Mouse (Mus musculus): ENCODE measurements at regions not wholly inside any gene's neighbourhood (a gene's known extent, or its start where the extent isn't known, plus 50 kb on each side); places are given as distances from the start of the nearest gene placed in this dataset.

DNA sequence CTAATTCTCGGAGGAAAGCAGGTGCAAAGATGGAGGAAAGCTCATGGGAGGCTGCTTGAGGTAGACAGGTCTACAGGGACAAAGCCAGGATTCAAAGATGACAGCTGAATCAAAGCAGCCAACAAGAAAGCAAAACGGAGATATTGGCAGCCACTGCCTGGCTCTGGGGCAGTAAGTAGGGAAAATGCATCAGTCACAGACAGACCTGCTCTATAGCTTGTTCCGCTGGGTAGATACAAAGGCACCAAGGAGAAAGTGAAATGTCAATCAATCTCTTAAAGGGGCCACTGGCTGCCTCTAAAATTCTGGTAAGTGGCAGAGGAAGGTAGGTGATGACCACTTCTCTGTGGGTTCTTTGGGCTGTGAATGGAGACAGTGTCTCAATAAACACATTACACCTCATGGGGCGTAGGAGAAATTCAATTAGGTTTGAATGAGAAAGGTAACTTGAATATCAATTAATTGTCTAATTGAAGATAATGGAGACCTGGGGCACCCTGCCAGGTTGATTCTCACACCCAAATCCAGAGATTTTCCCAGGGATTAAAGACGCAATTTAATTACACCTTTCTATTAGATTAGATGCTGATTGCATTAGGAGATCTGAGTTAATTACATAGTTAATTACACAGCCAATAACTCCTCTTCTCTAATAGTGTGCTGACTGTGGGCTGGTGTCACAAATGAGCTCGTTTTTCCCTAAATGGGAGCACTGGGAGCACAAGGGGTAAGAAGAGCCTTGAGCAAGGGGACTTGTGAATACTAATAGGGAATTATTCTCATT lies 555.1 kb downstream of the Gm9195 start:
- no peak overlapping the region for H3K27ac ChIP-seq
- no peak overlapping the region for H3K4me2 ChIP-seq
- H3K9ac ChIP-seq = no peak overlapping the region
- H3K4me3 ChIP-seq = no peak overlapping the region
- H3K4me1 ChIP-seq = no peaks in the 10 kb centered on the region
- H3K9me3 ChIP-seq (replicated peaks) = no peaks in the 10 kb centered on the region
- H3K36me3 ChIP-seq = no peaks in the 10 kb centered on the region
- 56% methylated on average over 6 of the region's 6 CpGs for WGBS (ENCODE audit: insufficient replicate concordance)
- no peak for ATAC-seq
- H3K27me3 ChIP-seq (replicated peaks) = no peaks in the 10 kb centered on the region

DNA sequence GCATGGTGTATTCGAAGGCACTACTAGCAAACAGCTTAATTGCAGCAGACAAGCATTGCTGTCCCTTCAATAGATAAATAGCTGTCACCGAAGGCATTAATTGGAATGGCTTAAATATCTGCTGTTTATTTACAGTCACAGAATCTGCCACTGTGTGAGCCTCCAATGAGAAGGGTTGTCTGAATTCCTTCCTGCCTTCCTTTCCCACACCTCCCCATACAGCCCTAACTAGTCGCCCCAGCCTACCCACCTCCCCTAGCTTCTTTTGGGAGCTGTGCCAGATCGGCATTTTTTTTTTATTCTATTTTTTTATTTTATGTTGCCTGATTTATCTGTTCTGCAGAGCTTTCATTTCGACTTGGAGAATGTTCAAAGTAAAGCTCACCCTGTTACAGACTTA lies 575.7 kb downstream of the Gm9195 start:
- no peaks in the 10 kb centered on the region for H3K27me3 ChIP-seq (replicated peaks)
- no peak overlapping the region for H3K4me2 ChIP-seq
- 52% methylated on average over 5 of the region's 5 CpGs for WGBS (ENCODE audit: insufficient replicate concordance)
- no peaks in the 10 kb centered on the region for H3K4me1 ChIP-seq
- H3K9ac ChIP-seq = no peak overlapping the region
- no peaks in the 10 kb centered on the region for H3K9me3 ChIP-seq (replicated peaks)
- no peak overlapping the region for H3K27ac ChIP-seq
- no peak for ATAC-seq
- no peak overlapping the region for H3K4me3 ChIP-seq
- H3K36me3 ChIP-seq = no peaks in the 10 kb centered on the region

DNA sequence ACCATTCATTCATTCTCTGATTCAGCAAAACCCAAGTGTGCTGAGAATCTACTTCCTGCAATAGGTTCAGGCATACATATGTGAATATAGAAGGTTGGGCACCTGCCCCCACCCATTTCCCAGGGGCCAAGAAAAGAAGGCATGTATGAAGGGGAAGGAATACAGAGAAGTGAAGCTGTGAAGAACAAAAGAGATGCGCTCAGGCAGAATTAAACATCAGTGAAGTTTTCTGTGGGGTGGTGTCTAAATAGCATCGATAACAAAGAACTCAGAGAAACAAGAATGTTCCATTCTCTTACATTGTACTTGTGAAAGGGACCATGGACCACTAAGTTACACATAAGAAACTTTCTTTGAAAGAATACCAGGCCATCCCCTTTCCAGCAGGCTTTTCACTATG lies 580.7 kb downstream of the Gm9195 start:
- no peak overlapping the region for H3K4me2 ChIP-seq
- no peaks in the 10 kb centered on the region for H3K36me3 ChIP-seq
- H3K9me3 ChIP-seq (replicated peaks) = no peaks in the 10 kb centered on the region
- no peak overlapping the region for H3K9ac ChIP-seq
- no peak overlapping the region for H3K27ac ChIP-seq
- ATAC-seq = no peak
- WGBS (ENCODE audit: insufficient replicate concordance) = 81% methylated on average over 2 of the region's 2 CpGs
- no peak overlapping the region for H3K4me3 ChIP-seq
- H3K27me3 ChIP-seq (replicated peaks) = no peaks in the 10 kb centered on the region
- H3K4me1 ChIP-seq = no peaks in the 10 kb centered on the region

DNA sequence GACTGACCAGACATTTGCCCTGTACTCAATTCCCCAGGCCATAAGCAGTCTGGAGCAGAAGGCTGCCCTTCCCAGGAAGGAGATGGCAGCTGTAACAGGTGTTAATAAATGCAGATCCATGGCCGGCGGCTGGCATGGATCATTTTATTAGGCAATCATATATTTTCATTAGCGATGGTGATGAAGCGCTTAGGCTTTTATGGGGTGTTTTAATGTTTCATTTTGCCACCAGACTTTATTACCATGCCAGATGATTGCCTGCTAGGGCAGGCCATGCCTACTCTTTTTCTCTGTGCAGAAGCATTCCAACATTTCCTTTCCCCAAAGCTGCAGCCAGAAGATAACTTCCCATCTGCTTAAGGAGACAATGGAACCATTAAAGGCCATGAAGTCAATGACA lies 596.2 kb downstream of the Gm9195 start:
- no peaks in the 10 kb centered on the region for H3K36me3 ChIP-seq
- 79% methylated on average over 4 of the region's 4 CpGs for WGBS (ENCODE audit: insufficient replicate concordance)
- no peak for ATAC-seq
- no peak overlapping the region for H3K27ac ChIP-seq
- no peaks in the 10 kb centered on the region for H3K27me3 ChIP-seq (replicated peaks)
- no peak overlapping the region for H3K9ac ChIP-seq
- no peak overlapping the region for H3K4me2 ChIP-seq
- H3K4me3 ChIP-seq = no peak overlapping the region
- no peaks in the 10 kb centered on the region for H3K4me1 ChIP-seq
- no peaks in the 10 kb centered on the region for H3K9me3 ChIP-seq (replicated peaks)

DNA sequence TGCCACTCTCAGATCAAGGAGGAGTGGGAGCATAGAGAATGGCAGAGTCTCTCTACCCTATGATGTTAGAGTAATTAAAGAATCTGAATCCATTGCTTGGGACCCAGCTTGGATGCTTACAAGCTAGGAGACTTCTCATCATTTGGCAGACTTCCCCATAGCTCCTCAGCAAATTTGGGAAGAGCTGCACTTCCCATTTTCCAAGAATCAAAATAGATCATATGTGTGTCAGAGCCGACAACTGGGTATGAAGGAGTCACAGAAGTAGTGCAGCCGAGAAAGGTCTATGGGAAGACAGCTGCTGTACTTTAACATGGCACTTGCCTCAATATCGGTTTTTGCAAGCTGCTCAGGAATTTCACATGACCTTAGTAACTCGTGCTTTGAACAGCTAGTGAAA lies 596.8 kb downstream of the Gm9195 start:
- H3K27me3 ChIP-seq (replicated peaks) = no peaks in the 10 kb centered on the region
- H3K4me3 ChIP-seq = no peak overlapping the region
- ATAC-seq = no peak
- H3K4me2 ChIP-seq = no peak overlapping the region
- H3K36me3 ChIP-seq = no peaks in the 10 kb centered on the region
- H3K9me3 ChIP-seq (replicated peaks) = no peaks in the 10 kb centered on the region
- H3K4me1 ChIP-seq = no peaks in the 10 kb centered on the region
- WGBS (ENCODE audit: insufficient replicate concordance) = 65% methylated on average over 4 of the region's 4 CpGs
- H3K9ac ChIP-seq = no peak overlapping the region
- H3K27ac ChIP-seq = no peak overlapping the region

DNA sequence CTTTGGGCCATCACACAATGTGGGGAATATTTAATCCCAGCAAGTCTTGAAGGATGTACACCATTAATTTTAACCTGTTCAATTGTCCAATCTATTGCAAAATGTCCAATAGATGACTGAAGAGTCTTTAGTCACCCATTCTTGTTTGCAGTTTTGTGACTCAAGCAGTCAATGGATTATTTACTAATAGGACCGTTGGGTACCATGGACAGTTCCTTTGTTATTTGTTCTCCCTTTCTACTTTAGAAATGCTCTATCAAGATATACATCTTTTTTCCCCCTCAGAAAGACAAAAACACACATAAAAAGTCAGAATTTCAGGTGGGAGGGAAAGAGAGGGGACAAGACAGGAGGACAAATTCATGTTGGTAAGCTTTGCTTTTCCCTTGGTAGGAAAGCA lies 598.3 kb downstream of the Gm9195 start:
- H3K4me1 ChIP-seq = no peaks in the 10 kb centered on the region
- H3K4me2 ChIP-seq = no peak overlapping the region
- no peaks in the 10 kb centered on the region for H3K9me3 ChIP-seq (replicated peaks)
- WGBS (ENCODE audit: insufficient replicate concordance) = 48% methylated on average over 1 of the region's 1 CpGs
- no peaks in the 10 kb centered on the region for H3K36me3 ChIP-seq
- no peak overlapping the region for H3K27ac ChIP-seq
- H3K9ac ChIP-seq = no peak overlapping the region
- no peak for ATAC-seq
- H3K27me3 ChIP-seq (replicated peaks) = no peaks in the 10 kb centered on the region
- no peak overlapping the region for H3K4me3 ChIP-seq

DNA sequence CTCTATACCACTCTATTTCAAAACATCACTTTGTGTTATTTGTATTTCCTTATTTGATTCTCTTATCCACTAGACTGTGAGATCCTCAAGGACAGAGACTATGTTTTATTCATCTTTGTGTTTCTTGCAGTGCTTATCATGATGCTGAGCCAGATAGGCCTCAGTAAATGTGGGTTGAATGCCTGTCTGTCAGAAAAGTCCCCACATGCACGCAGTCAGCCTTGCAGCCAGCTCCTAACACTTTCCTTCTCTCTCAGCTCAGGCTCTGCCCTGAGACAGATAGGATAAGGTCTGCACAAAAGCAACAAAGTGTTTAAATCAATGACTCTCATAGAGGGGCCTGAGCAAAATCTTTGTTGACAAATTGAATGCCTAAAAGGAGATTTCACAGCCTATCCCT lies 600.0 kb downstream of the Gm9195 start:
- Histone ChIP-seq H3K4me1 (no peaks in the 10 kb centered on the region), H3K4me3 (no peak overlapping the region), H3K36me3 (no peaks in the 10 kb centered on the region), H3K4me2 (no peak overlapping the region), H3K9ac (no peak overlapping the region), H3K27me3 (replicated peaks) (no peaks in the 10 kb centered on the region), H3K27ac (no peak overlapping the region), H3K9me3 (replicated peaks) (no peaks in the 10 kb centered on the region)
- 37% methylated on average over 1 of the region's 1 CpGs for whole genome bisulfite sequencing (ENCODE audit: insufficient replicate concordance)
- ATAC-seq = no peak

DNA sequence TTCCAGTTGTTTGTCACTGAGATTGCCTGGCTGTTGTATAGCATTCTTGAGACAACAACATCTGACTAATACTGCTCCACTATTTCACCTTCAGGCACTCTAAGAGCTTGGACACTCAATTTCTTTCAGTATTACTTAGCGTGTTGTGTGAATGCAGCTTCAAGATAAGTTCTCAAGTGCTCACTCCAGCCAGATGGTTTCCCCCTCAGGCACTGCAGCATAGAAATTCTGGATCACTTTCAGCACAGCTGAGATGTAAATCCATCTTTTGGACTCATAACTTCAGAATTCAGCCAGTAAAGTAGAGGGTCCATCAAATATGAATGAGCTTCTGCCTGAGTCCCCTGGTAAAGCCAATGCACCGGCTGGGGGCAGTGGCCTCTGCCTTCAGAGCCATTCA lies 608.8 kb downstream of the Gm9195 start:
- Histone ChIP-seq H3K27ac (no peak overlapping the region), H3K27me3 (replicated peaks) (no peaks in the 10 kb centered on the region), H3K36me3 (no peaks in the 10 kb centered on the region), H3K4me2 (no peak overlapping the region), H3K4me3 (no peak overlapping the region), H3K9me3 (replicated peaks) (no peaks in the 10 kb centered on the region), H3K4me1 (no peaks in the 10 kb centered on the region), H3K9ac (no peak overlapping the region)
- 71% methylated on average over 2 of the region's 2 CpGs for WGBS (ENCODE audit: insufficient replicate concordance)
- no peak for ATAC-seq

DNA sequence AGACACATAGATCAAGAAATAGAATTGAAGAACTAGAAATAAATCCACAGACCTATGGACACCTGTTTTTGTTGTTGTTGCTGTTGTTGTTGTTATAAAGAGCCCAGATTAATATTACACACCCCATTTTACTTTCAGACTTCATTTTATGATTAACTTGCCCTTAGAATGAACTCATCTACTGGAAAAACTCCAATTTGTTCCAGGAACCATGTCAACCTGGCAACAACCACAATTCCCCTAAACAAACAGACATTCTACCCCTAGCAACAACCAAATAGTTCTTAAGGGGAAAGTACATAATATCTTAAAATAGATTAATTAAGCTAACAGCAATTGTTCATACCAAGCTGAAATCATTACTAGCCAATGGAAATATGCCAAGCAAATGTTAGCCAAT lies 646.1 kb downstream of the Gm9195 start:
- no peak for ATAC-seq
- Histone ChIP-seq H3K36me3 (no peaks in the 10 kb centered on the region), H3K4me3 (no peak overlapping the region), H3K27ac (no peak overlapping the region), H3K4me2 (no peak overlapping the region), H3K27me3 (replicated peaks) (no peaks in the 10 kb centered on the region), H3K9ac (no peak overlapping the region), H3K9me3 (replicated peaks) (no peaks in the 10 kb centered on the region), H3K4me1 (no peaks in the 10 kb centered on the region)

DNA sequence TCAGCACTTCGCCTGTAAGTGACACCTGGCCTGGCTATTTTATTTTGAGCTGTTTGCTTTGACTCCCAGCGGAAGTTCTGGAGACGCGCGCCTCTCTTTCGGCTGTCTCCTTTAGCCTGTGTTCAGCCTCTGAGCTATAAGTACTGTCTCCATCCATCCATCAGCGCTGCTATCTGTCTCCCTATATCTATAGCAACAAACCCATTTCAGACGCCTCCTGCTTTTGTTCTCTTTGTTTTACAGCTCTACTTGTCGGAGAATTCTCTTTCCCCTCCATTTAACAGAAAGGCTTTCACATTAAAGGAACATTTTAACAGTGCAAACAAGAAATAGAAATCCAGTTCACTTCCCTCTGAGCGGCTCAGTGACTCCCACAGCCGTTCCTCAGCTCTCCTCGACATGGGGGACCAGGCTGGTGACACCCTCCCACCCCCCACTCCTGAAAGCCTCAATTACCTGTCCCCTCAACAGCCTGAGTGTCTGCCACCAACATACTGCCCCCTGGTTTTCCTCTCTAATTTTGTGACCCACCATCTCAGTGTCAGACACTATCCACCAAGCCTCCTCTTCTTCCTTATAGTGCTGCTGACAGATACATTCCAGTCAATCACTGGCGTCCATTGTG lies 682.7 kb downstream of the Gm9195 start:
- Histone ChIP-seq H3K27me3 (replicated peaks) (no peaks in the 10 kb centered on the region), H3K4me2 (no peak overlapping the region), H3K9ac (no peak overlapping the region), H3K27ac (no peak overlapping the region), H3K9me3 (replicated peaks) (no peaks in the 10 kb centered on the region; the same call in 1 of the 2 replicates), H3K4me3 (no peak overlapping the region), H3K4me1 (no peaks in the 10 kb centered on the region), H3K36me3 (no peaks in the 10 kb centered on the region)
- 66% methylated on average over 13 of the region's 13 CpGs for WGBS (ENCODE audit: insufficient replicate concordance)
- ATAC-seq = no peak

DNA sequence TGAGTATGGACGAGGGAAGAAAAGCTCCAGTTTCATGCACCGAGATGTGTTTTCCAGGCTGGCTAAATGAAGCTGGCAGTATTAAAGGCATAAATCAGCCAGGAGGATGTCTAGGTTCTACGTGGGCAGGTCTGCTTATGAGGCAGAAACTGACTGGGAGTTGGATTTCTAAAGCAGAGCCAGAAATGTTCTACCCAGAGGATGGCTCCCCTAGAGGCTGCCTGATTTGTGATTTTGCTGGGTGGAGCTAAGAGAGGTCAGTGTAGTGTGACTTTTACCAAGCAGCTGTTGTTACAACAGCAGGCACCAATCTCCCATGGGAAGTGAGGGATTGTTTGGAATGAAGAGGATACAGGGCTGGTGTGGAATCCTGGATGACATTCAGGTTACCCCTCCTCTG lies 686.0 kb downstream of the Gm9195 start:
- Histone ChIP-seq H3K9ac (no peak overlapping the region), H3K27me3 (replicated peaks) (no peaks in the 10 kb centered on the region), H3K36me3 (no peaks in the 10 kb centered on the region), H3K4me3 (no peak overlapping the region), H3K4me1 (no peaks in the 10 kb centered on the region), H3K27ac (no peak overlapping the region), H3K9me3 (replicated peaks) (no peaks in the 10 kb centered on the region; the same call in 1 of the 2 replicates), H3K4me2 (no peak overlapping the region)
- 70% methylated on average over 3 of the region's 3 CpGs for WGBS (ENCODE audit: insufficient replicate concordance)
- no peak for ATAC-seq

DNA sequence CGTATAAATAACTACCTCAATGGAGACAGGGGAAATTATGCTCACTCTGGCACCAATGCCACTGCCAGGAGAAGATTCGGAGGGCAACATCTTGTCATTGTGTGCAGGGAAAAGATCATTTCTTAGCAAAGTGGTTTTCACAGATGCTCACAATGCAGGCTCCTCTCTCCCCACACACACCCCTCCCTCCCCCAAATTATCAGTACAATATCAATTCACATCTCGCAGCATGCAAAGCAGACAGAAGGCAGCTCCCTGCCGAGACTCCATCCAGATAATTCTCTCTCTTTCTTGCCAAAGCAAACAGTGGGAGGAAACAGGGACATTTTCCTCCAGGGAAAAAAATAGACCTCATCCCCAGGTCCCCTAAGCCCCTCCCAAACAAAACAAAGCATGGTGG lies 691.8 kb downstream of the Gm9195 start:
- no peaks in the 10 kb centered on the region for H3K4me1 ChIP-seq
- WGBS (ENCODE audit: insufficient replicate concordance) = 58% methylated on average over 4 of the region's 4 CpGs
- no peak for ATAC-seq

DNA sequence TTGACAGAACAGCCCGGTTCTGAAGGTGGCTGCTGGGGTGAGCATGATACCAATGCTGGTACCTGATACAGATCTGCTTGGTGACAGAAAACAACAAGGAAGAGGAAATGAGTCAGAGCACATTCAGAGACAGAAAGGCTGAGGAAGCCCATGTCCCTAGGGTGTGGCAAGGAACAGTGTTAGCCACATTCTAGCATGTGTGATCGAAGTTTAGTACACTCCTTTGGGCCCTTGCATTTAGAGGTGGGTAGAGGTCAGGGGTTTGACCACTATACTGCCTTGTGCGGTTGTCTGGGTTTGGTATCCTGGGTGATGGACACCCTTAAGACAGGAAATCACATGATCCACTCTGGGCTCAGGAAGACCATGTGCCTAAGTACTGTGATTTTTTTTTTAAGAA lies 695.9 kb downstream of the Gm9195 start:
- Histone ChIP-seq H3K4me3 (no peak overlapping the region), H3K9ac (no peak overlapping the region), H3K4me1 (no peaks in the 10 kb centered on the region), H3K9me3 (replicated peaks) (no peaks in the 10 kb centered on the region), H3K36me3 (no peaks in the 10 kb centered on the region), H3K4me2 (no peak overlapping the region), H3K27me3 (replicated peaks) (no peaks in the 10 kb centered on the region), H3K27ac (no peak overlapping the region)
- WGBS (ENCODE audit: insufficient replicate concordance) = 33% methylated on average over 3 of the region's 3 CpGs
- ATAC-seq = no peak

More for the DNA sequence above, 691.8 kb downstream of the Gm9195 start:
- no peaks in the 10 kb centered on the region for H3K27me3 ChIP-seq (replicated peaks)
- H3K9me3 ChIP-seq (replicated peaks) = no peaks in the 10 kb centered on the region; the same call in 1 of the 2 replicates
- H3K4me2 ChIP-seq = no peak overlapping the region
- no peak overlapping the region for H3K4me3 ChIP-seq
- no peak overlapping the region for H3K27ac ChIP-seq
- H3K36me3 ChIP-seq = no peaks in the 10 kb centered on the region
- no peak overlapping the region for H3K9ac ChIP-seq
